Mouse (Mus musculus): ENCODE data around the gene Chm.
"Not testable (repeated sequence)": the region's sequence is repeated elsewhere in the genome, so short reads cannot be mapped to it uniquely, and the experiment has no call there.

Chm gene

DNA sequence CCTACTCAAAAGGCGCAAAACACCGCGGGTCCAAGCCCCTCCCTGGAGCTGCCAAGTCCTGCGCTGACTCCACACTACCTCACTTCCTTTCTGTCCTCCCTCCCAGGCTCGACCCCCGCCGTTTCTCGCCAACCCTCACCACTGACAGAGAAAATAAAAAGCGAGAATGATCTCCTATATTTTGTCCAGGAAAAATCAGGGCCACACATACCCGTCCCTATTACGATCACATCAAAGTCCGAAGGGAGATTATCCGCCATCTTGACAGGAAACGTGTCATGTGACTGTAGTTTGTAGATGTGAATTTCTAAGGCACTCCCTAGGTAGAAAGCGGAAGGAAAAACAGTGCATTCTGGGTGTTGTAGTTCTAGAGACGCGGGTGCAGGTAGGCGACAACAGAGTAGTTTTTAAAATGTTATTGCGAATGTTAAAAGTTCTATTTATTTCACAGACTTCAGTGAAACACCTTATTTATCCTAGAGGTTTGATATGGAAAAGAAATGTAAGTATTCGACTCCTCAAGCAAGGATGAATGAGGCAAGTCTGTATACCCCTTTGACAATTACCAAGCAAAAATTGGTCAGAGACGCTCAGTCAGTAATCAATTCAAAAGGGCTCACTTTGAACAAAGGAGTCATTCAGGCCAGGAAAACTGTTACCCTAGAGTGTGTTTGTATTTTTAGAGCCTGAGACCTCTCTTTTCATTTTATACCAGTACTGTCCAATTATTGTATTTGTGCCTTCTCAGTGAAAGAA, at the start of gene Chm:
TSS of gene Chm (minus strand) at position 288 of the 756 bp plus-strand sequence.
- DNase-seq (ENCODE audit: low read depth): peak; percentile 72

DNA sequence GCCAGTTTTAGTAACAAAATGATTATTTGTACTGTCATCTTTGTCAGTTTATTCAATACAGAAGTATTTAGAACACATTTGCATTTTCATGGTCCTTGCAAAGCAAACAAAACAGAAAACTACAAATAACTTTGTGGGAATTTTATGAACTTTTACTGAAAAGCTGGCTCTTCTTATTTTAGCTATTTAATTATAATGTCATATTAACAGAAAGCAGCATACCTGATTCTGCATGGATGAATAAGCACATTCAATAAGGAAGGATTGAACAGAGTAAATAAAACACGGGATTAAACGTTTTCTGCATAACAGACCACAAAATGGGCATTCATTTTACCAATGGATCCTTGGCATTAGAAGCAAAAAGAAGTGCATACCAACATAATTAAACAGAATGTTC, 8.6 kb upstream of the Chm start:
- no peak for DNase-seq (ENCODE audit: low read depth)

DNA sequence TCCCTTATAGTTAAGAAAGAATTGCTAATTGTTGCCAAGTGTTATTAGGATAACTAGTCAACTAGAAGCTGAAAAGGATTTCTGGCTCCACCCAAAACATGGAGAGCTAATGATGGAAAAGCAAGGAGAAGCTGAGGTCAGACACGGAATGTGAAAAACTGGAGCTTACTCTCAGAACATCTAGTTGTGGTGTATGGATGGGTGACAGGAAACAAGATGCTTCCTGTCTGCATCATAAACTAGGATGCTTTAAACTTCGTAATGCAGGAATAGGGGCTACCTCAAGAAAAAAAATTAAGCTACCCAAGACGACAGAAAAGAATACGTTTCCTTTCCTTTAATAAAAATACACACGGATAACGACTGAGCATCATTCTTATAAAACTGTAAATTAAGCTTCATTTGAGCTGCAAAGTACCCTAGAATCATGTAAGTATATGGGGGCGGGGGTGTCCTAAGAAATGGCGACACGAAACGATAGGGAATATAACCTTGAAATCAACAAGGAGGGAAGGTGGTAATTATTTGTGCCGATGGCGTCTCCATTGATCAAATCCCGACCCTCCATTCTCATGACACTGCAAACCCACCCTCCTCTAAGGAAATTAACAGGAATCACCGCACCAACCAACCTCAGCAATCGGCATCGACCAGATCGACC, 618 bp downstream of the Chm start:
- DNase-seq (ENCODE audit: low read depth): peak; percentile 18

DNA sequence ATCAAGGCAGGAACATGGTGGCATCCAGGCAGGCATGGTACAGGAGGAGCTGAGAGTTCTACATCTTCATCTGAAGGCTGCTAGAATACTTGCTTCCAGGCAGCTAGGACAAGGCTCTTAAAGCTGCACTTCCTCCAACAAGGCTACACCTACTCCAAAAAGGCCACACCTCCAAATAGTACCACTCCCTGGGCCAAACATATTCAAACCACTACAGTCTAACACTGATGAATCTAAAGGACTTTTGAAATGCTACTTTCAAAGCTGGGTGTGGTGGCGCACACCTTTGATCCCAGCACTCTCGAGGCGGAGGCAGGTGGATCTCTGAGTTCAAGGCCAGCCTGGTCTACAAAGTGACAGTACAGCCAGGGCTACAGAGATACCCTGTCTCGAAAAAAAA, 4.5 kb downstream of the Chm start:
- not testable (repeated sequence) for DNase-seq (ENCODE audit: low read depth)

DNA sequence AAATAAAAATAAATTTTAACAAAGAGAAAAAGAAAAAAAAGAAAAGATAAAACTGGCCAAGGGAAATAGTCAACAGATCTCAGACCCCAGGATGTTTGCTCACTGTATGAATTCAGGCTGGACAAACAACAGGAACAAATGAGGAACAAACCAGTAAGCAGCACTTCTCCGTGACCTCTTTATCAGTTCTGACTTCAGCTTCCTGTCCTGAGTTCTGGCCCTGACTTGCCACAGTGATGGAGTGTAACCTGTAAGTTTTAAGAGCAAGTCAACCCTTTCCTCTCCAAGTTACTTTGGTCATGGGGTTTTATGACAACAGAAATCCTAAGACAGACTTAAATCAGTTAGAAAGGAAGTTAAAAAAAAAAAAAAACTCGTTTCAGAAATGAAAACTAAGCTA, 12.6 kb downstream of the Chm start:
- DNase-seq (ENCODE audit: low read depth): no peak

DNA sequence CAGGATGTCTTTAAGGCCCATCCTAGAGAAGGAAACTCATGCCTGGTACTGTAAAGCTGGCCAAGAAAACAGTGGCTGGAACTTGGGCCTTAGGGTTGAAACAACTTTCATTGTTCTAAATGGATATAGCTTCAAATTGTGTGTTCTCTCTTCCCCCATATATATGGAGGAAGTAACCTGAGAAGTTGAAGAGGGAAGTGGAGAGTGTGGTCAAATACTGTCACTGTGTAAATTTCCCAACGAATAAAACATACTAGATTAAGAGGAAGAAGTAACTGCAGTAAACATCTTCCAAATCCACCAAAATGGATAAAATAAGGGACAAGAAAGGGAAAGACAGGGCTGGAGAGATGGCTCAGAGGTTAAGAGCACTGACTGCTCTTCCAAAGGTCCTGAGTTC, 13.0 kb downstream of the Chm start:
- DNase-seq (ENCODE audit: low read depth): no peak

DNA sequence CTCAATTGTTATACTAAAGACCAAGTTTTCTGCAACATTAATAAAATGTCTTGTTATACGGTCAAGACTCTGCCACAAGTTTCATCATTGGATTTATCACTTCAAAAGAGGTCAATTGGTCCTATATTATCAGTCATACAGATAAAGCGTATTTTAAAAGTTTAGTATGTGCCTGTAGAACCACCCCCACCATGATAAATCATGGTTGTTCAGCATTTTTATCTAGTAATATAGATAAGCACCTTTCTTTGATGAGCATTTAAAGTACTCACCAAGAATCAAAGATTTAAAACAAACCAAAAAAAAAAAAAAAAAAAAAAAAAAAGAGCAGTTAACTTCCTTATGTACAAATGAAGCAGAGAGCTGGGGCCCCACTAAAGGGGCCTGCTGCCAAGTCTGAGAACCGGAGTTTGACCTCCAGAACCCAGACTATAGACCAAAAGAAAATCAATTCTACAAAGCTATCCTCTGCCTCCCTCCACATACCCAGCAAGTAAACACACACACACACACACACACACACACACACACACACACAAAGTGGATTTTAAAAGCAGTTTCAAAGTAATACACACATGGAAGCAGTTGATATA, 25.0 kb downstream of the Chm start:
- no peak for DNase-seq (ENCODE audit: low read depth)

DNA sequence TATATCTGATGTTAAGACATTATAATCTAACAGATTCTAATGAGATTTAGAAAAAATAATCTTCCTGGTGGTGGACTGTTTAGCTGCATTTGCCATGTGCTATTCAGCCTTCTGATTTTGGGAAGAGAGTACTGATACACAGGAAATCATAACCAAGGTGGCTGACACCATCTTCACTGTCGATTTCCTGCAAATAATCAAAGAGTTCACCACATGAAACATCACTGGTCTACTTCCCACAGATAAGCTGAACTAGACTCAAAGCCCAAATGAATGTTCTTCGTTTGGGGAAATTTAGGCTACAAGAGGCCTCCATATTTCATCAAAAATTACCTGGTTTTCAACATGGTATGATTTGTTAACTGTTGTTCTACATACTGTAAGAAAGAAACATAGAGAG, 101.1 kb downstream of the Chm start:
- DNase-seq (ENCODE audit: low read depth): no peak

DNA sequence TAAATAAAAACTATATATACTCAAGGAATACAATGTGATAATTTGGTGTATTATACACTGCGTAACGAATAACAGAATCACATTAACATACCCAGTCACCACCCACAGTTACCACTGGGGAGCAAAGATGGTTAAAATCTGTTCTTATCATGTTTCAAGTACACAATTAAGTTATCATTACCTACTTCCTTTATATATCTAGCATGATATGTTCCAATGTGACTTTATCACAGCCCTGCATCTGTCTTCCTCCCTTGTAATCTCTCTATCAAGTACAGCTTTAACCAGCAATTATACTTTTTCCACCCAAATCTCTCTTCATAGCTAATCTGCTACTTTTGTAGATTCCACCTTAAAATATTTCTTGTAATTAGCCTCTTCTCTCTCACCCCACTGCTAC, 109.3 kb downstream of the Chm start:
- DNase-seq (ENCODE audit: low read depth): no peak

DNA sequence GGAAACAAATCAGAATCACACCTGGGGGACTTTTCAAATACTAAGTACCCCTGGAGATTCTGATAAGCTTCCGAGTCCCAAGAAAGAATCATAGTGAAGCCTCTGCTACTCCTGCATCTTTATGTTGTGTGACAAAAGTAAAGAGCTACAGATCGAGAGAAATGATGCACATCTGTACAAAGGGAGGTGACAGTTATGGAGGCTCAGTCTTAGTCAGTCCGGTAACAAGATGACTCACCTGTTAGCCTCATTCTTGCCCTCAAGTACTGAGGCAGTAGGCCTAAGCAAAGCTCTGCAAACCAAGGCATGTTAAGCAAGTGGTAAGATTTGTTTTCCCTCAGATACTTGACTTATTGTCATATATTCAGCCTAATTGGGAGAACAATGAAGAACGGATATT, 110.5 kb downstream of the Chm start:
- no peak for DNase-seq (ENCODE audit: low read depth)

DNA sequence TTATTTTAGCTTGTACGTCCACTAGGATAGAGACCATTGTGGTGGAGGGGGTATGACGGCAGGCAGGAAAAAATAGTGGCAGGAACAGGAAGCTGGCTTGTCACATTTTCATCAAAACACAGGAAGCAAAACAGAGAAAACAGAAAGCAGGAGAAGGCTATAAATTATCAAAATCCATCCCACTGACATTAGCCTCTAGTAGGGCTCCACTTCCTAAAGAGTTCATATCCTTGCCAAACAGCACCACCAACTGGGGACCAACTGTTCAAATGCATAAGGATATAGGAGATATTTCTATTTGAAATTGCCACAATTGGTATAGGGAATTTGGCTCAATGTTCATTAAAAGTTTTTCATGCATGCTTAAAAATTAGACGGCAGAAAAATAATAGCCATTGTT, 181.7 kb downstream of the Chm start:
- DNase-seq (ENCODE audit: low read depth): no peak

DNA sequence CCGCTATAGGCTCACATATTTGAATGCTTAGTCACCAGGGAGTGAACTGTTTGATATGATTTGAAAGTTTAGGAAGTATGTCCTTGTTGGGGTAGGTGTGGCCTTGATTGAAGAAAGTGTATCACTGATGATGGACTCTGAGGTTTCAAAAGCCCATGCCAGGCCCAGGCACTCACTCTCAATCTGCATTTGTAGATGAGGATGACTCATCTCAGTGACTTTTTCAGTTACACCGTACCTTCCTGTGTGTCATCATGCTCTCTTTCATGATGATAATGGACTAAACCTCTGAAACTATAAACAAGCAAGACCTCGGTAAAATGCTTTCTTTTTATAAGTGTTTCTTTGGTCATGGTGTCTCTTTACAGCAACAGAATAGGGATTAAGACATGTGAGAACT, 183.1 kb downstream of the Chm start:
- DNase-seq (ENCODE audit: low read depth): peak; percentile 1

All from NIH3T3 (cell line).